Mouse (Mus musculus) heart, embryonic 12.5 days (tissue): ENCODE measurements around the gene Mkln1. TPM values are rescaled to one million over a fixed set of nuclear protein-coding genes. Genes with fewer than 3 reads are reported as not detected.

Source experiments
- ATAC-seq: fragments of 200-750 bp; cut with Nextera tagmentation; 2 replicates; pipeline ENCODE4 v1.8.0; 2017; ENCODE audit warnings: moderate TSS enrichment, moderate library complexity; ENCODE audit not compliant: insufficient number of reproducible peaks, low FRiP score
- H3K27ac ChIP-seq: fragments of 300-500 bp; sonication (generic); 2 replicates; pipeline ENCODE4 v1.5.1; 2016; ENCODE audit warnings: mild to moderate bottlenecking, moderate library complexity; ENCODE audit not compliant: poor library complexity, severe bottlenecking
- H3K27me3 ChIP-seq: fragments of 300-500 bp; sonication (generic); replicated peaks from 2 replicates; pipeline ENCODE4 v1.6.1; 2016; ENCODE audit warnings: mild to moderate bottlenecking, moderate library complexity
- H3K36me3 ChIP-seq: fragments of 300-500 bp; sonication (generic); 2 replicates; pipeline ENCODE4 v1.6.1; 2016; ENCODE audit warnings: mild to moderate bottlenecking, moderate library complexity
- H3K4me1 ChIP-seq: fragments of 300-500 bp; sonication (generic); replicated peaks from 2 replicates; pipeline ENCODE4 v1.6.1; 2016; ENCODE audit warnings: mild to moderate bottlenecking
- H3K4me2 ChIP-seq: fragments of 300-500 bp; sonication (generic); 2 replicates; pipeline ENCODE4 v1.6.1; 2016; ENCODE audit warnings: mild to moderate bottlenecking, moderate library complexity
- H3K4me3 ChIP-seq: fragments of 300-500 bp; sonication (generic); 2 replicates; pipeline ENCODE4 v1.5.1; 2016; ENCODE audit warnings: mild to moderate bottlenecking
- H3K9ac ChIP-seq: fragments of 300-500 bp; sonication (generic); 2 replicates; pipeline ENCODE4 v1.6.1; 2016; ENCODE audit warnings: mild to moderate bottlenecking, moderate library complexity
- H3K9me3 ChIP-seq: fragments of 300-500 bp; sonication (generic); replicated peaks from 2 replicates; pipeline ENCODE4 v1.6.1; 2016; ENCODE audit warnings: mild to moderate bottlenecking, moderate library complexity
- WGBS: fragments of 180-500 bp; shearing (Covaris S2); methylation state at CpG from one replicate; pipeline ENCODE4 v1.1.7; 2016; 5-methylcytosine and 5-hydroxymethylcytosine counted together
- polyA plus RNA-seq: library from polyadenylated mRNA; unstranded; fragments of >200 nt; fragmentation: Nextera tagmentation; extraction: Ambion mirVana; gene quantifications from 2 replicates; pipeline ENCODE4 v1.2.1, GENCODE M21; 2016

The Mkln1 gene
- polyA plus RNA-seq, 1 experiment from 2014 or later, result 212 TPM

DNA sequence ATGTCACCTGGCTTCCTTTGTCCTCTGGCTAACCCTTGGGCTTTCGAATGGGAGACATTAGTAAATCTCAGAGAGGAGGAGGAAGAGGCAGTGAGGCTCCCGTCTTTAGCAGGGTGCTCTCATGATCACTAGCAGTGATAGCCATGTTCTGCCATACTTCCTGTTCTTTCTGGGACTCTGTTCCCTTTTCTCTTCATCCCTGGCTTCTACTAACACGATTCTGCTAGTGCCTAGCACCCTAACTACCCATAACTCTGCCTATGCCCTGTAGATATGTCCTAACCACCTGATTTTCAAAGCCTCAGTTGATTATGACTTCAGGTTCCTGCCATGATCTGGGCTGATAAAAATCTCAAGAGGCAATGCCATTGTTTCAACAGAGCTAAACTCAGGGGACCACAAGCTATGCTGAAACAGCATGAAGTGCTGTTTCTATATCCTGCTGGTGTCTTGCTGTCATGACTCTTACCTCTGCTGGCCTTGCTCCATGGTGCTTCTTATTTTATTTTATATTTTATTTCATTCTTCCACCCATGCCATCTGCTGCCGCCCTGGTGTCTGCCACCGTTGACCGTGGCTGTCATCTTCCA lies 25.4 kb upstream of the Mkln1 start:
- H3K36me3 ChIP-seq, result no peaks in the 10 kb centered on the region
- no peak overlapping the region for H3K9ac ChIP-seq
- no peak overlapping the region for H3K4me2 ChIP-seq
- no peaks in the 10 kb centered on the region for H3K9me3 ChIP-seq
- peaks cover 24% of the 10 kb centered on the region for H3K4me1 ChIP-seq
- no peak overlapping the region for H3K4me3 ChIP-seq
- H3K27me3 ChIP-seq, result no peaks in the 10 kb centered on the region
- 77% methylated on average over 6 of the region's 6 CpGs for WGBS
- no peak for ATAC-seq
- H3K27ac ChIP-seq, result no peak overlapping the region

DNA sequence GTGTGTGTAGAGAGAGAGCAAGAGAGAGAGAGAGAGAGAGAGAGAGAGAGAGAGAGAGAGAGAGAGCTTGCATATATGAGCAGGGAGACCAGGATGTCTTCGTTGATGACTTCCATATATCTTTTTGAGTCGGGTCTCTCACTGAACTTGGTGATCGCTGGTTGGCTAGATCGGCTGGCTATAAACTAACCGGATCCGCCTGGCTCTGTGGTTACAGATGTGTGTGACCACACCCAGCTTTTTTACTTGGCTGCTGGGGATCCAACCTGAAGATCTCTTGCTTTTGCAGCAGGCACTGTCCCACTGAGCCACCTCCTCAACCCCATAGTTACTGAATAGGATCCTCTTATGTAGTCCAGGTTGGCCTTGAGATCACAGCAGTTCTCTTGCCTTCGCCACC lies 15.5 kb upstream of the Mkln1 start:
- ATAC-seq, result no peak
- H3K27ac ChIP-seq, result no peak overlapping the region
- H3K9ac ChIP-seq, result no peak overlapping the region
- no peaks in the 10 kb centered on the region for H3K27me3 ChIP-seq
- 0 out of 2 replicates have a peak, but pooled peaks cover 6% of the 10 kb centered on the region for H3K9me3 ChIP-seq
- H3K4me1 ChIP-seq, result no peaks in the 10 kb centered on the region
- no peak overlapping the region for H3K4me2 ChIP-seq
- 75% methylated on average over 7 of the region's 7 CpGs for WGBS
- no peak overlapping the region for H3K4me3 ChIP-seq
- H3K36me3 ChIP-seq, result no peaks in the 10 kb centered on the region

DNA sequence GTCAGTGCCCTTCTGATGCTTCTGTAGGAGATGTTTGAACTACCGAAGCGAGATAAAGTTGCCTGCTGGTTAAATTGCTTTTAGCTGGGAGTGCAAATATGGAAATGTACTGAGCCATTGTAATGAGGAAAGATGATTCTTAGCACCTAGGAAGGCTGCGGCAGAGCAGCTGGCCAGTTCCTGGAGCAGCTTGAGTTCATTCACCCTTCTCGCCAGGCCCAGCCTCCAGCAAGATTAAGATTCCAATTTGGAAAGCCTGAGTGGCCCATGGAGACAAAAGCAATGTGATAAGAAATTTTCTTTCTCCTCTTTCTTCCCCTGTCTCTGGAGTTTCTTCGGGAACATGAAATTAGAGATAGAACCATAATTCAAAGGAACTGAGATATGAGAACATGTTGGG lies 13.7 kb upstream of the Mkln1 start:
- H3K4me3 ChIP-seq, result no peak overlapping the region
- no peaks in the 10 kb centered on the region for H3K4me1 ChIP-seq
- no peak for ATAC-seq
- no peak overlapping the region for H3K9ac ChIP-seq
- no peaks in the 10 kb centered on the region for H3K27me3 ChIP-seq
- 0 out of 2 replicates have a peak, but pooled peaks cover 6% of the 10 kb centered on the region for H3K9me3 ChIP-seq
- no peak overlapping the region for H3K27ac ChIP-seq
- WGBS, result 59% methylated on average over 5 of the region's 5 CpGs
- H3K4me2 ChIP-seq, result no peak overlapping the region
- no peaks in the 10 kb centered on the region for H3K36me3 ChIP-seq

DNA sequence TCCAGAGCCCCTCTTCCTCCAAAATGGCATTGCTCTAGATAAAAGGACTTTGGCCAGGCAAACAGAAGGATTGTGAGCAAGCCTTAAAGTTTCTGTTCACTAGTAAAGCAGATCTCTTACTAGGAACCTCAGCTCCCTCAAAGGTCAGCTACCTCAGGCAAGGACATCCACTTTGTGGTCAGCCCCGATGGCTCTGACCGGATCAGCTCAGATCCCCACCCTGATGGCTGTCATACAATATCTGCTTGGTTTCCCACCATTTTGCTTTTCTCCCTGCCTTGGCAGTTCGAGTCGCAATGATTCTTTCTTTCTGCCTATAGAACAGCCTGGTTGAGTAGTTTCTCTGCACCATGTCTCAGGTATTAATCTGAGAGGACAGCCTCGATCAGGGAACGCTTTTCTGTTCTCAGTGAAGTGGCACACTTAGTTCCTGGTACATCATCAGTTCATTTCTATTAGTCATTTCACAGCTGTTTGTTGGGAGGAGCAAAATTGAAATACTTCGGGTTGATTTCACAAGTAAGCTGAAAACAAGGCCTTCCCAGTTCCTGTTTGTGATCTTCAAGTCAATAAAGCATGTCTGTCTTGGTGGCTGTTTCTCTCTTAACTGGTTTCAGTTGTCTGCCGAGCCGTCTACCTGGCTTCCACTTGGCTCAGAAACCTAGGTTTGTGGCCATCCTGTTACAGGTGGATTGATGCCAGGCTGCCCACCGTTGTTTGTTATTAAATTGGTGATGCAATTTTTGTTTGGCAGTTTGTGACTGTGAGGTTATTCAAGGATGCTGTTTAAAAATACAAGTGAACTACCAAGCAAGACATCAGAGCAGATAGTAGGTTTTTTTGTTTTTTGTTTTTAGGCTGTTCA lies 13.0 kb upstream of the Mkln1 start:
- no peak for ATAC-seq
- no peak overlapping the region for H3K4me3 ChIP-seq
- H3K36me3 ChIP-seq, result no peaks in the 10 kb centered on the region
- 84% methylated on average over 10 of the region's 10 CpGs for WGBS
- H3K9ac ChIP-seq, result no peak overlapping the region
- H3K27me3 ChIP-seq, result no peaks in the 10 kb centered on the region
- H3K9me3 ChIP-seq, result 0 out of 2 replicates have a peak, but pooled peaks cover 1% of the 10 kb centered on the region
- peaks cover 6% of the 10 kb centered on the region for H3K4me1 ChIP-seq
- H3K27ac ChIP-seq, result no peak overlapping the region
- H3K4me2 ChIP-seq, result no peak overlapping the region

DNA sequence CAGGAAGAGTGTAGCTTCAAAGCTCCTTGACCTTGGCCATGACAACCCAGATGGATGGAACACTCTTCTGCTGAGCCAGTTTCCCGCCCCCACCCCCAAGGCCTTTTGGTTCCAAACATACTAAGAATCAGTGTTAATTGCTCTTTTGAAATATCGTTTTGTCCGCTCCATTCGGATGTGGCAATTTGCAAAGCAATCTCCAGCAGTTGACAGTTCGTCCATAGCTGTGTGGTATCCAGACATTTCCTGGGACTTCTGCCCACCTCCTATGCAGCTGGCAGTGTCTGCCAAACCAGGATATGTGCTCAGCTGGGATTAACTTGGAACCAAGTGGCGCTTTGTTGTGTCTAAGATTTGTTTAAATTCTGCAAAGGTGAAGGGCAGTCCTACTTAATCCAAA lies 8.8 kb upstream of the Mkln1 start:
- Histone ChIP-seq H3K9me3 (no peaks in the 10 kb centered on the region), H3K27ac (no peak overlapping the region), H3K4me2 (no peak overlapping the region), H3K4me3 (no peak overlapping the region), H3K9ac (no peak overlapping the region), H3K27me3 (no peaks in the 10 kb centered on the region), H3K36me3 (no peaks in the 10 kb centered on the region), H3K4me1 (peaks cover 10% of the 10 kb centered on the region)
- no peak for ATAC-seq
- 85% methylated on average over 6 of the region's 6 CpGs for WGBS

DNA sequence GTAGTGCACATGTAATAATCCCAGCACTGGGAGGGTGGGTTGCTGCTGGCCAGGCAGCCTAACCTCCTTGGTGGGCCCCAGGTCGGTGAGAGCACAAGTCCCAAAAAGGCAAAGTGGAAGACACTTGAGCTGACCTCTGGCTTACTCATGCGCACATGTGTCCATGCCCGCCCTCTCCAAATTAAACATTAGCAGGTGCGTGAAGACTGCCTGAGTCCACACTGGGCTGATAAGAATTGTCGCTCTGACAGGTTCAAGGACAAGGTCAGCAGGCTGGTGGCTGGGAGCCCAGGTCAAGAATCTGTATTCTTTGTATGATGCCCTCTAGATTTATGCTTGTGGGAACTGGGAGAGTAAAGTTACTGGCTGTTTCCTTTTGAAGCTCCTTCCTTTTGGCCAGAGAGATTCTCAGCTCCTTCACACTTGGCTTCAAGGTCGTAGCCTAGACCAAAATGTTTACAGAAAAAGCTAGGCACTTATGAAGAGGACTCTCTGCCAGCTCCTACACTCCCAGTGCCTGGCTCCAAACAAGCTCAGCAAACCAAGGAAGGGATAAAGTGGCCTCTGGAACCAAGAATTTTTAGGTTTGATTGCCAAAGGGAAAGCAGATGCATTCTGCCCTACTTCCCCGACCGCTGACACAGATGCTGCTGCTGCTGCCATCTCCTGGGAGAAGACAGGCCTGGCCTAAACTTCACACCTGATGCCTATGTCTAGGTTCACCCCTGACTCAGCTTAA lies 8.1 kb upstream of the Mkln1 start:
- Histone ChIP-seq H3K4me2 (no peak overlapping the region; the same call in 1 of the 2 replicates), H3K4me3 (no peak overlapping the region), H3K36me3 (no peaks in the 10 kb centered on the region), H3K27me3 (no peaks in the 10 kb centered on the region), H3K27ac (peak overlapping the region; percentile 26; the same call in 1 of the 2 replicates), H3K4me1 (peaks cover 10% of the 10 kb centered on the region), H3K9ac (no peak overlapping the region), H3K9me3 (no peaks in the 10 kb centered on the region)
- 0 out of 2 replicates have a peak, but pooled peaks have one; percentile 15 for ATAC-seq
- 37% methylated on average over 8 of the region's 8 CpGs for WGBS

DNA sequence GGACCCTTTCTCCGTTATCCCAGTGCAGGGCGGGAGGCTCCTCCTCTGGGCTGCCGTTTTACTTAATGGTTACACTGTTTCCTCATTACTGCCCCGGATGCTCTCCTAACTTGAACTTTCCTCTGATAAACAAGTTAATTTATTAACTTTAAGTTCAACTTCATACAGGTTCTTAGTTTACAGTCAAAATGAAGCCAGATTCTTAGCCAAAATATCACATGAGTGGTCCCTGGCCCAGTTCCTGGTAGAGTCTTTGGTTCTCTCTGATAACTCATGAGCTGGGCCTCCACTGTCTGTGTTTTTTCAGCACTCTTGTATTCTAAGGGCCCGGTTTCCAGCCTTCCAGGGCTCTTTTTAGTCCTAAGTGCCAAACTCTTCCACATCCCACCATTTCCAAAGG lies 5.7 kb upstream of the Mkln1 start:
- no peaks in the 10 kb centered on the region for H3K9me3 ChIP-seq
- no peak overlapping the region for H3K4me2 ChIP-seq
- no peak overlapping the region for H3K27ac ChIP-seq
- WGBS, result 82% methylated on average over 5 of the region's 5 CpGs
- peaks cover 10% of the 10 kb centered on the region for H3K4me1 ChIP-seq
- no peaks in the 10 kb centered on the region for H3K36me3 ChIP-seq
- no peaks in the 10 kb centered on the region for H3K27me3 ChIP-seq
- ATAC-seq, result no peak
- no peak overlapping the region for H3K9ac ChIP-seq
- H3K4me3 ChIP-seq, result no peak overlapping the region

DNA sequence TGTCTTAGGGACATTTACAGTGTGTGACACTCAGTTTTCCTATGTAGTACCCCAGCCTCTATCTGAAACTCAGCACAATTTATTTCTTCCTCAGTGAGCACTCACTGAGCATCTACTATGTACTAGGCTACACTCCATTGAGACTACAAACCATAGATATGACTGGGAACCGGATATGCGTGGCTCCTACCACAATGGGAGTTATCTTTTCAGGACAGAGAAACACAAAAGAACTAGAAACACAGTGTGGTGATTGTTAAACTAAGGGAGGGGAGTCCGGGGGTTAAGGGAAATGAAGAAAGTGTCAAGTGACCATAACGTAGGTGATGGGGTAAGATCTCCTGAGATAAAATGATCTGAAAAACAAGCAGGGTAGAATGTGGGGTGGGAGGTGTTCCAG lies 2.4 kb upstream of the Mkln1 start:
- Histone ChIP-seq H3K9ac (no peak overlapping the region), H3K27ac (no peak overlapping the region), H3K4me1 (peaks cover 17% of the 10 kb centered on the region), H3K27me3 (no peaks in the 10 kb centered on the region), H3K4me2 (no peak overlapping the region), H3K4me3 (no peak overlapping the region), H3K36me3 (no peaks in the 10 kb centered on the region), H3K9me3 (no peaks in the 10 kb centered on the region)
- 56% methylated on average over 4 of the region's 4 CpGs for WGBS
- no peak for ATAC-seq

DNA sequence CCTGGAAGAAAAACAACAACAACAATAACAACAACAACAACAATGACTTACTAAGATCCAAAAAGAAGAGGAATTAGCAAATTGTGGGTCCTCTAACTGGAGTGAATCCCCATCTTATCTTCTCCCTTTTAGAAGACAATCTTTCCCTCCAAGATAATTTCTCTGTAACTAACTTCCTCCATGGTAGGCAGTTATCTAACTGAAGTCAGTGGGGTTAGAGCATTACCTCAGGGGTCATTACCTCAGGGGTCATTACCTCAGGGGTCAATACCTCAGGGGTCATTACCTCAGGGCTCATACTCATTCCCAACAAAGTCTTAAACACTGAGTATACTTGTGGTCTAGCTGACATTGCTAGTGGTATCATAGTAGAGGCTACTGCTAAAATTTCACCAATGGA lies 1.2 kb upstream of the Mkln1 start:
- no peak overlapping the region for H3K9ac ChIP-seq
- no peaks in the 10 kb centered on the region for H3K27me3 ChIP-seq
- H3K4me1 ChIP-seq, result peaks cover 26% of the 10 kb centered on the region
- H3K4me3 ChIP-seq, result no peak overlapping the region
- H3K27ac ChIP-seq, result no peak overlapping the region
- no peak for ATAC-seq
- no peaks in the 10 kb centered on the region for H3K36me3 ChIP-seq
- H3K4me2 ChIP-seq, result no peak overlapping the region
- no peaks in the 10 kb centered on the region for H3K9me3 ChIP-seq

DNA sequence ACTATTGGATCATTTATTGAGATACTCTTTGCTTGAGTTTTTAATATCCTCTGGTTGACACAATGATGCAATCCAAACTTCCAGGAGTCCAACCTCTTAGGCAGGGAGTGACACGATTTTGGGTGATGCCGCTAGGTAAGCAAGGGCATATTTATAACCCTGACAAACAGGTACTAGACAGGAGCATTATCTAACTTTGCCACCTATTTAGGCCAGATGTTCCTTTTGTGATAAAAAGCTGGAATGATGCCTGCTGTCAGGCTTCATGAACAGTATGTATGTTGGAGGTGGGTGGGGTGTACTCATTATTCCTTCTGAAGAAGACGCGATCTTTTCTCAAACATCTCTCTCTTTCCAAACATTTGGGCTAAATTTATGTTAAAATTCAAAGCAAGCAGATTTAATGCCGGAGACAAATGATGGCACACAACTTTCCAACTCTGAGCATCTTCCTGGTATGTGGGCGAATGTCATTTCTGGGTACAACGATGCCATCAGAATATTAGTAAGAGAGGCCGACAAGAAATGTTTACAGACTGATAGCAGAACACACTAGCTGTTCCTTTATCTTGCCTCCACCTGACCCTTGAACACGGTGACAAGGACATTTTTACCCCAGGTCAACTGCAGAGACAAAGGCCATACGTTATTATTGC lies 632 bp upstream of the Mkln1 start:
- Histone ChIP-seq H3K4me3 (peak overlapping the region; percentile 95), H3K9ac (peak overlapping the region; percentile 97), H3K27ac (peak overlapping the region; percentile 1), H3K36me3 (no peaks in the 10 kb centered on the region), H3K9me3 (no peaks in the 10 kb centered on the region), H3K27me3 (no peaks in the 10 kb centered on the region), H3K4me1 (peaks cover 30% of the 10 kb centered on the region), H3K4me2 (peak overlapping the region; percentile 55)
- peak; percentile 58; the same call in 1 of the 2 replicates for ATAC-seq
- WGBS, result 48% methylated on average over 10 of the region's 10 CpGs

DNA sequence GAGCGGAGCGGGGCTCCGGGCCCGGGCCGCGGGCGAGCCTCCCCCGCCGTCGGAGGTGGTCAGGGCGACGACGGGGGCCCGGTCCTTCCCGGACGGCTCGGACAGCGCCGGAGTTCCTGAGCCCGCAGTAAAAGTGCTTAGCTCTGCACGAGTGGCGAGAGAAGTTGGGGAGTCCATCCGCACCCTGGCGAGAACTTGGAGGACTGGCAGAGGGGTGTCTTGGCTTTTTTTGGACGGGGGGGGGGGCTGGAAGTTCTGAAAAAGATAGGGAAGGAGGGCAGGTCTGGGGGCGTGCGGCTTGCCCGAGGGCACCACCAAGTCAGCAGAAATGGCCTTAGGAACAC lies 643 bp downstream of the Mkln1 start:
- Histone ChIP-seq H3K36me3 (no peaks in the 10 kb centered on the region), H3K9me3 (no peaks in the 10 kb centered on the region), H3K9ac (peak overlapping the region; percentile 97), H3K27ac (peak overlapping the region; percentile 91), H3K4me2 (peak overlapping the region; percentile 92), H3K4me1 (peaks cover 32% of the 10 kb centered on the region), H3K4me3 (peak overlapping the region; percentile 95), H3K27me3 (no peaks in the 10 kb centered on the region)
- peak; percentile 71 for ATAC-seq
- 1% methylated on average over 28 of the region's 28 CpGs for WGBS
